Mouse (Mus musculus) stomach, postnatal 0 days (tissue): ENCODE measurements at regions not wholly inside any gene's neighbourhood (a gene's known extent, or its start where the extent isn't known, plus 50 kb on each side); places are given as distances from the start of the nearest gene placed in this dataset.

ENCODE experiments used
- CTCF ChIP-seq: IDR thresholded peaks from 2 replicates; pipeline ENCODE4 v1.5.1; 2016; ENCODE audit warnings: antibody characterized with exemption, low read depth, mild to moderate bottlenecking, moderate library complexity
- EP300 ChIP-seq: optimal IDR thresholded peaks from 2 replicates; pipeline ENCODE3; 2016; ENCODE audit warnings: antibody characterized with exemption

- TF ChIP-seq CTCF, result no peak
- no peak for TF ChIP-seq EP300
These were observed 55.9 kb upstream of the Zdhhc25 start for GRCm38 (mm10) chr15:88544216-88544615.
